Mouse (Mus musculus) ES-CJ7 (cell line): ENCODE measurements around the gene Casz1.
A peak's percentile ranks its signal among the peaks of the same experiment; 100 is the strongest.

Experiments used
- DNase-seq: peaks from one replicate; pipeline ENCODE4 v3.0.0; 2011; ENCODE audit warnings: low read depth, low spot score

Gene Casz1

GRCm38 (mm10) chr4:148844921-148845320, 40.7 kb downstream of the Casz1 start:
- DNase-seq, result no peak

GRCm38 (mm10) chr4:148846203-148846602, 42.0 kb downstream of the Casz1 start:
- DNase-seq, result no peak

GRCm38 (mm10) chr4:148846724-148847123, 42.5 kb downstream of the Casz1 start:
- peak; percentile 43 for DNase-seq

GRCm38 (mm10) chr4:148847636-148848035, 43.4 kb downstream of the Casz1 start:
- DNase-seq, result no peak

GRCm38 (mm10) chr4:148849437-148849836, 45.2 kb downstream of the Casz1 start:
- no peak for DNase-seq

GRCm38 (mm10) chr4:148853057-148853456, 48.8 kb downstream of the Casz1 start:
- no peak for DNase-seq

- DNase-seq, result peak; percentile 36
These were observed 49.9 kb downstream of the Casz1 start for GRCm38 (mm10) chr4:148854093-148854492.

GRCm38 (mm10) chr4:148855527-148855926, 51.3 kb downstream of the Casz1 start:
- peak; percentile 58 for DNase-seq

- no peak for DNase-seq
These were observed 52.0 kb downstream of the Casz1 start for GRCm38 (mm10) chr4:148856216-148856615.

- no peak for DNase-seq
These were observed 53.3 kb downstream of the Casz1 start for GRCm38 (mm10) chr4:148857398-148858084.

- no peak for DNase-seq
These were observed 54.0 kb downstream of the Casz1 start for GRCm38 (mm10) chr4:148858194-148858593.

GRCm38 (mm10) chr4:148859415-148859814, 55.2 kb downstream of the Casz1 start:
- DNase-seq, result no peak

- no peak for DNase-seq
These were observed 55.8 kb downstream of the Casz1 start for GRCm38 (mm10) chr4:148859906-148860491.

- DNase-seq, result no peak
These were observed 56.4 kb downstream of the Casz1 start for GRCm38 (mm10) chr4:148860636-148861035.

- DNase-seq, result peak; percentile 81
These were observed 62.7 kb downstream of the Casz1 start for GRCm38 (mm10) chr4:148866812-148867470.

GRCm38 (mm10) chr4:148867721-148868397, 63.6 kb downstream of the Casz1 start:
- no peak for DNase-seq

- DNase-seq, result no peak
These were observed 65.3 kb downstream of the Casz1 start for GRCm38 (mm10) chr4:148869566-148869965.

GRCm38 (mm10) chr4:148870496-148870895, 66.3 kb downstream of the Casz1 start:
- DNase-seq, result no peak

- no peak for DNase-seq
These were observed 67.6 kb downstream of the Casz1 start for GRCm38 (mm10) chr4:148871751-148872334.

- no peak for DNase-seq
These were observed 68.1 kb downstream of the Casz1 start for GRCm38 (mm10) chr4:148872372-148872771.

GRCm38 (mm10) chr4:148872783-148873182, 68.6 kb downstream of the Casz1 start:
- no peak for DNase-seq

- DNase-seq, result no peak
These were observed 71.9 kb downstream of the Casz1 start for GRCm38 (mm10) chr4:148876166-148876565.
